Mouse (Mus musculus) G1E (cell line): ENCODE results near the gene Tm7sf3.

Source experiments
- CTCF ChIP-seq: IDR thresholded peaks from 2 replicates; pipeline ENCODE4 v1.5.1; 2012; ENCODE audit warnings: low read depth, low read length, inconsistent platforms, mixed read lengths
- GATA1 ChIP-seq: IDR thresholded peaks from 2 replicates; pipeline ENCODE4 v1.6.1; 2012; ENCODE audit warnings: borderline replicate concordance, low read length, inconsistent platforms, mixed read lengths

GRCm38 (mm10) chr6:146634759-146635606, 7.6 kb downstream of the Tm7sf3 start:
- TF ChIP-seq CTCF, result no peak
- no peak for TF ChIP-seq GATA1
